Mouse (Mus musculus) heart, postnatal 10 days (tissue): Measurements from ENCODE around the gene Bivm. TPM values are rescaled to one million over a fixed set of nuclear protein-coding genes. Genes with fewer than 3 reads are reported as not detected.

Experiments used
- DNase-seq, 2 experiments: peaks; one replicate each; pipeline ENCODE4 v3.0.0; 2021
- intact Hi-C: fragments of 180-260 bp; cut with DNase I; formaldehyde crosslinking; loops from one replicate; pipeline ENCODE4 v1.15.1; 2025
- total RNA-seq, 2 experiments: library from RNA; stranded (reverse); gene quantifications; 2 replicates each; pipeline ENCODE4 v1.2.3; 2021

The Bivm gene
- total RNA-seq, 2 experiments from 2014 or later = 9.0 to 11.3 TPM

DNA sequence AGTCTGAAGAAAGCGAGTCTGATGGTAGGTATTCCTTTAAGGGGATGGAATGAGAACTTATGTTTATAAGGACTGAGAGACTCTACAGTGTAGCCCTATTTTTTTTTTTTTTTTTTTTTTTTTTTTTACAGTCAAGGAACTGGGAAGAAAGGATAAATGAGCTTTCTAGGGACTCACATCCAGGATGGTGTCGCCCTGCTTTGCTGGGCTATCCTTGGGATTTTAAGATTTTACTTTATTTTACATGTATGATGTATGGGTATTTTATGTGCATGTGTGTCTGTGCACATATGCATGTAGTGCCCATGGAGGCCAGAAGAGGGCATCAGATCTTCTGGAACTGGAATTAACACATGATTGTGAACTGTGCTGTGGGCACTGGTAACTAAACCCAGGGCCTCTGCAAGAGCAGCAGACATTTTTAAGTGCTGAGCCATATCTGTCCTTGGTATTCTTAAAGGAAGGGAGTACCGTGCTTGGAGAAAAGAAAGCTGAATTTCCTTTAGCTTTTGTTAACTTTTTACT, 49.2 kb downstream of the Bivm start:
- intact Hi-C loops = no loop called here
- no peak for DNase-seq

DNA sequence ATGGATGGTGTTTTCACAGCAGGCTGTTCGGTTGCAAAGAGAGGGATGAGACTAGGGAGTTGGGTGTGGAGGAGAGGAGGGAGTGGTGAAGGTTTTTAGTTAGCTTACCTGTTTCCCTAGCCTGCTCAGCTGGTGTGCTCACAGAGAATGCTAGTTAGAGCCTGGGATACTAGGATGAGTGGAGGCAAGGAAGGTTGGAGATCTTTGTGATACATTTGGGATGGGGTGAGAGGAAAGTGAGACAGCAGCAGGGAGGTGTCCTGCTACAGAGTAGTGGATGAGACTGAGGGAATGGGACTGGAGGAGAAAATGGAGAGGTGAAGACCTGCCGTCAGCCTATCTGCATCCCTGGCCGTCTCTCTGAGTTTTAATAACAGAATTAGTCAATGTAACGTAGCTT, 53.9 kb downstream of the Bivm start:
- intact Hi-C loops = no loop called here
- no peak for DNase-seq

DNA sequence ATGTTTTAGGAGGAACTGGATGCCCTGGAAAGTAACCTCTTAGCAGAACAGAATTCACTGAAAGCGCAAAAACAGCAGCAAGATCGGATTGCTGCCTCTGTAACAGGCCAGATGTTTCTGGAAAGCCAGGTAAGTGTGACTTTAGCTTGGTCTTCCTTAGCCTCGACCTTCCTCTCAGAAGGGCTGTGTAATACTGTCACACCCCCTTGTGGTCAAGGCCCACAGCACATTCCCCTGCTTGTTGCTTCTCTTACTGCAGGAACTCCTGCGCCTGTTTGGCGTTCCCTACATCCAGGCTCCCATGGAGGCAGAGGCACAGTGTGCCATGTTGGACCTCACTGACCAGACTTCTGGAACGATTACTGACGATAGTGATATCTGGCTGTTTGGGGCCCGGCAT, 55.1 kb downstream of the Bivm start:
- no peak for DNase-seq
- intact Hi-C loops = no loop called here

DNA sequence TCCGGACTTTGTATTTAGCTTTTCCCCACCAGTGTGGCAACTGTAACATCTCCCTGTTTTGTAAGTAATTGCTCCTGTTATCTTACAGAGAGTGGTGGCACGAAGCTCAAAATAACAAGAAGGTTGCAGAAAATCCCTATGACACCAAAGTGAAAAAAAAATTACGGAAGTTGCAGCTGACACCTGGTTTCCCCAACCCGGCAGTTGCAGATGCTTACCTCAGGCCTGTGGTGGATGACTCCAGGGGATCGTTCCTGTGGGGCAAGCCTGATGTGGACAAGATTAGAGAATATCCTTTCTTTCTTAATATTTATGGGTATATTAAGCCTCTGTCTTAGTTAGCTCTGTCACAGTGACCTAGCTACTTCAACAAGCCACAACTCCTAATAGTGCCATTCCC, 59.3 kb downstream of the Bivm start:
- intact Hi-C loops = no loop called here
- no peak for DNase-seq

DNA sequence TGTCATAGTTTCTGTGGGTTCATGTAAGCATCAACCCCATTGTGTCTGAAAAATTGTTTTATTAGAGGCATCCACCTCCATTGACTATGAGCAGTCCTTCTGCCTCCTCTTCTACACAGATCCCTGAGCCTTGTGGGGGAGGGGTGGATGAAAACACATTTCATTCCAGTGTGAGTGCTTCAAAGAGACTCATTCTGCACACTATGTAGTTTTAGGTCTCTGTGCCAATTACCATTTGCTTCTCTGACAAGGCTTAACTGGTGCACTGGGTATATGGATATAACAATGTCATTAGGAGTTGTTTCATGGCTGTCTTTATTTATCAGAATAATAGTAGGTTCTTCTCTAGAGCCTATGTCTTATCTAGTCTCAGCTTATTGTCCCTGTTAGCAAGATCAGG, 67.6 kb downstream of the Bivm start:
- intact Hi-C loops = no loop called here
- DNase-seq = no peak

Other genes starting within 250 kb of the Bivm start
- 10 to 100 TPM; 47.7 to 49.0 TPM for gene Tpp2, start 185.3 kb upstream of the Bivm start, total RNA-seq
- not detected for gene Mettl21c, start 98.9 kb upstream of the Bivm start, total RNA-seq
- not detected for gene Gm8251, start 57.0 kb upstream of the Bivm start, total RNA-seq
- gene Tex30, start 16.5 kb upstream of the Bivm start, total RNA-seq = 10 to 100 TPM; 10.1 to 12.7 TPM
- 10 to 100 TPM; 23.7 to 27.0 TPM for gene Kdelc1, start 149 bp upstream of the Bivm start, total RNA-seq
- 10 to 100 TPM; 17.1 to 20.5 TPM for gene Ercc5, start 28.8 kb downstream of the Bivm start, total RNA-seq
- gene Mettl21e, start 100.0 kb downstream of the Bivm start, total RNA-seq = under 1 TPM in 1 of 2 experiments, not detected in 1; 0.12 TPM